Mouse (Mus musculus) neutrophil, adult 59 days (primary cell): Measurements from ENCODE around the gene Arpc5. TPM values are rescaled to one million over a fixed set of nuclear protein-coding genes. Genes with fewer than 3 reads are reported as not detected.

Experiments used
- total RNA-seq, 2 experiments: library from RNA; stranded (reverse); gene quantifications; 1 replicate in 1 of 2; 2 replicates in 1 of 2; pipeline ENCODE4 v1.2.4; 2023

Gene Arpc5
- 100 to 1,000 TPM; 519 to 548 TPM for total RNA-seq

GRCm38 (mm10) chr1:152766032-152766772, at the start of gene Arpc5, which contains the start of gene Rgl1:
Arpc5 (plus strand) TSS chr1:152766542.
Rgl1 (minus strand) TSS chr1:152766351.

DNA sequence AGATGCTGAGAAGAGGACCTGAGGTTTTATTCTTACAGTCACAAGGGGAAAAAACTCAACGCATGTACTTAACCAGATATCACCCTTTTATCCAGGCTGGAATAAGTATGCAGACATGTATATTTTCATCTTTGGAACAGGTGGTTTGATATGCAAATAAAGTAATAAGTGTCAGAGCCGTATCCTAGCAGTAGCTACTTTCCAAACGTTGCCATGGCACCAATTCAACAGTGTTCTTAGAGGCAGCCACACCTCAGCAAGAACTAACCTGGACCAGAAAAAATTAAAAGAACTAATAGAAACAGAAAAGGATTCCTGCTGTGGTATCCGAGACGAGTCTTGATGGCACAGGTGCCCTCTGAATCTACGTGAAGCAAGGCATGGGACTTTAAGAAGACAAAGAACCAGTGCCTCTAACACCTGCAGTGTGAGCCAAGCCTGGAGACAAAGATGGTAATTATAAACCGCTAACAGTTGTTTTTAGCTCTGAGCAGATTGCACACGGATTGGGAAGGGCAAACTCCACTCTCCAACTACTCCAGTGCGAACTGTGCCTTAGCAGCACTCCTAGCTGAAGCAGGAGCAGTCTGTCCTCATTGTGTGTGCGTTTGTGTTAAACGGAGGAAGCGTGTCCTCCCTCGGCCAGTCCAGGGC, 15.9 kb upstream of the Arpc5 start, which contains the start of gene Apobec4:
Gene Apobec4 (plus strand): TSS at position 240 of the 654 bp plus-strand sequence.

GRCm38 (mm10) chr1:152799897-152800296, 33.6 kb downstream of the Arpc5 start, which contains the start of gene Ncf2:
Ncf2 (plus strand) TSS chr1:152800194.

Other genes starting within 250 kb of the Arpc5 start
- not detected for gene Apobec4, start 16.0 kb upstream of the Arpc5 start, total RNA-seq
- 1 to 10 TPM; 1.5 to 2.4 TPM for gene Rgl1, start 191 bp upstream of the Arpc5 start, total RNA-seq
- 1,000 to 10,000 TPM; 1,049 to 1,159 TPM for gene Ncf2, start 33.7 kb downstream of the Arpc5 start, total RNA-seq
- 10 to 100 TPM; 51.9 to 55.5 TPM for gene Smg7, start 136.1 kb downstream of the Arpc5 start, total RNA-seq
- not detected for gene Nmnat2, start 188.5 kb downstream of the Arpc5 start, total RNA-seq